Mouse (Mus musculus): Measurements from ENCODE around the gene Rsbn1l. TPM values are rescaled to one million over a fixed set of nuclear protein-coding genes. Genes with fewer than 3 reads are reported as not detected.

Rsbn1l gene
- polyA plus RNA-seq, 1 experiment: 12.9 TPM

DNA sequence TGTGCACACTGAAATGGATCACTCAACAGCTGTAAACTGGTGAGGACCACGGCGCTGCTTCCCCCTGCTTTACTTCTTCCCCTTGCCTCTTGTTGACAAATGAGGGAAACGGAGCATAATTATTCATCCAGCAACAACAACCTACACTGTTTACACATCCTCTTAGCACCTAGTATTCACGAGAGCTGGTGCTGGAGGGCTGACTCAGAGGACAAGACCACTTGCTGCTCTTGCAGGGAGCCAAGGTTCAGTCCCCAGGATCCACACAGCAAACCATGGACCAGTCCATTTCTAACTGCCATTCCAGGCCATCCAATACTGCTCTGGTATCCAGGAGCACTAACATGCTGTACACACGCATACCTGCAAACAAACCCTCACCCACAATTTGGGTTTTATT lies 20.3 kb downstream of the Rsbn1l start:
- no peak for DNase-seq
- H3K27me3 ChIP-seq (ENCODE audit: control insufficient read depth, insufficient read depth, low read length): no peaks in the 10 kb centered on the region
- H3K4me3 ChIP-seq (replicated peaks; ENCODE audit: insufficient read depth, low read depth, low read length): no peak overlapping the region
- TF ChIP-seq POLR2A (IDR thresholded peaks at IDR 0.05; ENCODE audit: borderline replicate concordance, insufficient read depth, low read length): no peak
- no peak for TF ChIP-seq CTCF (IDR thresholded peaks at IDR 0.05; ENCODE audit: borderline replicate concordance, insufficient read depth, low read depth, low read length)
- H3K27ac ChIP-seq (ENCODE audit: insufficient read depth, low read length): no peak overlapping the region
- 67% methylated on average over 5 of the region's 5 CpGs for WGBS
- peaks cover 22% of the 10 kb centered on the region; the same call in 1 of the 2 replicates for H3K4me1 ChIP-seq (ENCODE audit: control insufficient read depth, insufficient read depth, low read length)

DNA sequence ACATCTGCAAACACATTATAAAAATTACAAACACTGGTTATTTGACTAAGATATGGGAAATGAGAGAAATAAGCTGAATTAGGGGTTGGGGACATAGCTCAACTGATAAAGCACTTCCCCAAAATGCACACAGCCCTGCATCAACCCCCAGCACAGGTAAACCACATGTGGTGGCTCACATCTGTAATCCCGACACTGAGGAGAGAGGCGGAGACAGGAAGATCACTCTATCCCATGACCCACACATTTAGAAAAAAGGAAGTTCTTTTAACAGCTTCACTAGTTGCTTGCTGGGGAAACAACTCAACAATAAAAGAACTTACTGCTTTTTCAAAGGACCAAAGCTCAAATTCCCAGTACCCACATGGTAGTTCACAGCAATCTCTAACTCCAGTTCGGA lies 23.6 kb downstream of the Rsbn1l start:
- no peak for DNase-seq
- Histone ChIP-seq H3K4me3 (replicated peaks; ENCODE audit: insufficient read depth, low read depth, low read length) (no peak overlapping the region), H3K27me3 (ENCODE audit: control insufficient read depth, insufficient read depth, low read length) (no peaks in the 10 kb centered on the region), H3K27ac (ENCODE audit: insufficient read depth, low read length) (no peak overlapping the region), H3K4me1 (ENCODE audit: control insufficient read depth, insufficient read depth, low read length) (peaks cover 12% of the 10 kb centered on the region; the same call in 1 of the 2 replicates)
- TF ChIP-seq POLR2A (IDR thresholded peaks at IDR 0.05; ENCODE audit: borderline replicate concordance, insufficient read depth, low read length) (no peak), CTCF (IDR thresholded peaks at IDR 0.05; ENCODE audit: borderline replicate concordance, insufficient read depth, low read depth, low read length) (no peak)
- WGBS: 97% methylated on average over 3 of the region's 3 CpGs

DNA sequence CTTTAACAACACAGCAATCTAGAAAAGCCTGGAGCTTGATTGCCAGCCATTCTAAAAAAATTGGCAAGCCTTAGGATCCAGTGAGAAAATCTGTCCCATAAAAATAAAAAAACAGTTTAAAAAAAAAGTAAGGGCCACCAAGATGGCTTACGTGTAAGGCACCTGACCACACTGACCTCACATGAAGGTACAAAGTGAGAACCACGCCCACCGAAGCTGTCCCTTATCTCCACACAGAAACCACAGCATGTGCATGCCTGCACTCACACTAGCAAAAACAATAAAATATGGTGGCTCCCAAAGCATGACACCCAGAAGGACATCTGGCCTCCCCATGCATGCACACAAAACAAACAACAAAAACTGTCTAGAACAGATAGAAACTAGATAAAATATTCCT lies 24.9 kb downstream of the Rsbn1l start:
- Histone ChIP-seq H3K4me3 (replicated peaks; ENCODE audit: insufficient read depth, low read depth, low read length) (no peak overlapping the region), H3K27ac (ENCODE audit: insufficient read depth, low read length) (no peak overlapping the region), H3K27me3 (ENCODE audit: control insufficient read depth, insufficient read depth, low read length) (no peaks in the 10 kb centered on the region), H3K4me1 (ENCODE audit: control insufficient read depth, insufficient read depth, low read length) (peaks cover 12% of the 10 kb centered on the region; the same call in 1 of the 2 replicates)
- no peak for TF ChIP-seq POLR2A (IDR thresholded peaks at IDR 0.05; ENCODE audit: borderline replicate concordance, insufficient read depth, low read length)
- no peak for TF ChIP-seq CTCF (IDR thresholded peaks at IDR 0.05; ENCODE audit: borderline replicate concordance, insufficient read depth, low read depth, low read length)
- WGBS: 77% methylated on average over 3 of the region's 3 CpGs
- DNase-seq: no peak

GRCm38 (mm10) chr5:20930430-20930829 lies 25.8 kb downstream of the Rsbn1l start:
- no peaks in the 10 kb centered on the region for H3K27me3 ChIP-seq (ENCODE audit: control insufficient read depth, insufficient read depth, low read length)
- no peak overlapping the region for H3K4me3 ChIP-seq (replicated peaks; ENCODE audit: insufficient read depth, low read depth, low read length)
- no peak overlapping the region for H3K27ac ChIP-seq (ENCODE audit: insufficient read depth, low read length)
- DNase-seq: no peak
- no peak for TF ChIP-seq POLR2A (IDR thresholded peaks at IDR 0.05; ENCODE audit: borderline replicate concordance, insufficient read depth, low read length)
- H3K4me1 ChIP-seq (ENCODE audit: control insufficient read depth, insufficient read depth, low read length): peaks cover 6% of the 10 kb centered on the region; the same call in 1 of the 2 replicates

GRCm38 (mm10) chr5:20929669-20930151 lies 26.5 kb downstream of the Rsbn1l start:
- Histone ChIP-seq H3K4me3 (replicated peaks; ENCODE audit: insufficient read depth, low read depth, low read length) (no peak overlapping the region), H3K4me1 (ENCODE audit: control insufficient read depth, insufficient read depth, low read length) (peaks cover 5% of the 10 kb centered on the region; the same call in 1 of the 2 replicates), H3K27me3 (ENCODE audit: control insufficient read depth, insufficient read depth, low read length) (no peaks in the 10 kb centered on the region), H3K27ac (ENCODE audit: insufficient read depth, low read length) (no peak overlapping the region)
- 69% methylated on average over 6 of the region's 6 CpGs for WGBS
- DNase-seq: no peak
- no peak for TF ChIP-seq CTCF (IDR thresholded peaks at IDR 0.05; ENCODE audit: borderline replicate concordance, insufficient read depth, low read depth, low read length)

- Histone ChIP-seq H3K27me3 (ENCODE audit: control insufficient read depth, insufficient read depth, low read length) (no peaks in the 10 kb centered on the region), H3K4me1 (ENCODE audit: control insufficient read depth, insufficient read depth, low read length) (peaks cover 2% of the 10 kb centered on the region; the same call in 1 of the 2 replicates), H3K4me3 (replicated peaks; ENCODE audit: insufficient read depth, low read depth, low read length) (no peak overlapping the region), H3K27ac (ENCODE audit: insufficient read depth, low read length) (no peak overlapping the region)
- DNase-seq: no peak
- TF ChIP-seq CTCF (IDR thresholded peaks at IDR 0.05; ENCODE audit: borderline replicate concordance, insufficient read depth, low read depth, low read length) (no peak), POLR2A (IDR thresholded peaks at IDR 0.05; ENCODE audit: borderline replicate concordance, insufficient read depth, low read length) (no peak)
- 74% methylated on average over 3 of the region's 3 CpGs for WGBS
Measured at GRCm38 (mm10) chr5:20925451-20925850, 30.7 kb downstream of the Rsbn1l start.

DNA sequence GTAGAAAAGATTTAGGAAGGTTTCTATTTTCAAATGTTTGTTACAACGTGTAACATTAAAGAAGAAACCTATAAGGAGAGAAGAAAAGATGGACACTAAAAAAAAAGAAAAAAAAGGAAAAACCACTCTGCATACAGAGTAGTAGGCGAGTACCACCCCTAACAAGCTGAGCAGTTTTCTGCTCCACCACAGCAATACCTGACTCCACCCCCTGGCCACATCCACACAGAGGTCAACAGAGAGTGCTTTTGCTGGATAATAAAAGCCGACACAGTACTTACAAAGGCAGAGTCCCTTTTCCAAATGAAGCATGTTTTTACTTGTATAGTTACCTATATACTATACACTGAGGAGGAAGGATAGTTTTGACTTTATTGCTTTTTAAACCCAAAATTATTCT lies 31.6 kb downstream of the Rsbn1l start:
- 84% methylated on average over 3 of the region's 3 CpGs for WGBS
- Histone ChIP-seq H3K4me1 (ENCODE audit: control insufficient read depth, insufficient read depth, low read length) (peaks cover under 1% of the 10 kb centered on the region; the same call in 1 of the 2 replicates), H3K4me3 (replicated peaks; ENCODE audit: insufficient read depth, low read depth, low read length) (no peak overlapping the region), H3K27me3 (ENCODE audit: control insufficient read depth, insufficient read depth, low read length) (no peaks in the 10 kb centered on the region), H3K27ac (ENCODE audit: insufficient read depth, low read length) (no peak overlapping the region)
- TF ChIP-seq CTCF (IDR thresholded peaks at IDR 0.05; ENCODE audit: borderline replicate concordance, insufficient read depth, low read depth, low read length): no peak
- no peak for TF ChIP-seq POLR2A (IDR thresholded peaks at IDR 0.05; ENCODE audit: borderline replicate concordance, insufficient read depth, low read length)
- DNase-seq: no peak

DNA sequence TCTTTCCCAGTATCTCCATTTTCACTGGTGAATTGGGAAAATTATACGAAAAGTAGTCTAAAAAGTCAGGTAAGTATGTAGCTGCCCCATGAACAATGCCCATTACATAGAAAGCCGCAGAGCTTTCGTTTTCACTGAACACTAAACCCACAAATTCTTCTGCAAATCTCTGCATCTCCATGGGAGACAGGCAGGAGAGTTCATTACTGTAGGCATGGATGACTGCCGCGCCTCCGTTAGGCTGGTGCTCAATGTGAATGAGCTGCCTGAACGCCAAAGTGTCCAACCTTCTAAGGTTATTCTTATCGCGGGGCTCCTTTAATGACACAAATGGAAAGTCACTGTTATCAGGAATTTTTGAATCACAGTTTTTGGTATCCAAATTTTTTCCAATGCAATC lies 36.6 kb downstream of the Rsbn1l start:
- peaks cover 5% of the 10 kb centered on the region for H3K4me1 ChIP-seq (ENCODE audit: control insufficient read depth, insufficient read depth, low read length)
- TF ChIP-seq CTCF (IDR thresholded peaks at IDR 0.05; ENCODE audit: borderline replicate concordance, insufficient read depth, low read depth, low read length) (no peak), POLR2A (IDR thresholded peaks at IDR 0.05; ENCODE audit: borderline replicate concordance, insufficient read depth, low read length) (no peak)
- WGBS: 29% methylated on average over 9 of the region's 9 CpGs
- H3K4me3 ChIP-seq (replicated peaks; ENCODE audit: insufficient read depth, low read depth, low read length): no peak overlapping the region
- peak in 1 of 2 experiments; percentile 22 for DNase-seq
- no peak overlapping the region for H3K27ac ChIP-seq (ENCODE audit: insufficient read depth, low read length)
- H3K27me3 ChIP-seq (ENCODE audit: control insufficient read depth, insufficient read depth, low read length): no peaks in the 10 kb centered on the region
